Mouse (Mus musculus) ES-Bruce4 (cell line): ENCODE measurements at regions not wholly inside any gene's neighbourhood (a gene's known extent, or its start where the extent isn't known, plus 50 kb on each side); places are given as distances from the start of the nearest gene placed in this dataset.

ENCODE experiments used
- H3K27ac ChIP-seq: 2 replicates; pipeline ENCODE4 v1.5.1; 2012; ENCODE audit warnings: low read length, inconsistent platforms; ENCODE audit not compliant: insufficient read depth
- H3K27me3 ChIP-seq: 2 replicates; pipeline ENCODE4 v1.6.1; 2012; ENCODE audit warnings: mild to moderate bottlenecking, low read length, inconsistent platforms; ENCODE audit not compliant: control insufficient read depth, poor library complexity, insufficient read depth, severe bottlenecking
- H3K36me3 ChIP-seq: 2 replicates; pipeline ENCODE4 v1.6.1; 2012; ENCODE audit warnings: inconsistent platforms, mild to moderate bottlenecking, low read length, moderate library complexity; ENCODE audit not compliant: control insufficient read depth, poor library complexity, insufficient read depth, severe bottlenecking
- H3K4me1 ChIP-seq: one replicate; pipeline ENCODE4 v1.8.1; 2011; ENCODE audit warnings: low read length; ENCODE audit not compliant: control insufficient read depth, insufficient read depth
- H3K4me3 ChIP-seq: 2 replicates; pipeline ENCODE4 v1.5.1; 2011; ENCODE audit warnings: low read depth, mild to moderate bottlenecking, low read length
- H3K9ac ChIP-seq: 2 replicates; pipeline ENCODE4 v1.6.1; 2012; ENCODE audit warnings: low read depth, mild to moderate bottlenecking, inconsistent platforms; ENCODE audit not compliant: poor library complexity, severe bottlenecking
- H3K9me3 ChIP-seq: replicated peaks from 2 replicates; pipeline ENCODE4 v1.6.1; 2012; ENCODE audit warnings: mild to moderate bottlenecking, low read length, inconsistent platforms; ENCODE audit not compliant: control insufficient read depth, poor library complexity, insufficient read depth, severe bottlenecking
- CTCF ChIP-seq: IDR thresholded peaks from one replicate; pipeline ENCODE4 v1.8.1; 2011; ENCODE audit warnings: low read depth, low read length
- EP300 ChIP-seq: IDR thresholded peaks from 2 replicates; pipeline ENCODE4 v1.6.1; 2011; ENCODE audit warnings: low read depth, low read length; ENCODE audit not compliant: insufficient read depth
- POLR2A ChIP-seq: IDR thresholded peaks from one replicate; pipeline ENCODE4 v1.8.1; 2011; ENCODE audit warnings: low read length; ENCODE audit not compliant: insufficient read depth

GRCm38 (mm10) chr4:8949537-8949936 is 710.7 kb upstream of the Car8 start:
- no peak overlapping the region for H3K27ac ChIP-seq
- no peaks in the 10 kb centered on the region for H3K9me3 ChIP-seq
- no peaks in the 10 kb centered on the region for H3K27me3 ChIP-seq
- H3K4me1 ChIP-seq: peaks cover 5% of the 10 kb centered on the region
- H3K36me3 ChIP-seq: no peaks in the 10 kb centered on the region
- TF ChIP-seq CTCF: no peak
- TF ChIP-seq POLR2A: no peak
- TF ChIP-seq EP300: no peak
- no peak overlapping the region for H3K9ac ChIP-seq
- H3K4me3 ChIP-seq: no peak overlapping the region

GRCm38 (mm10) chr4:8945116-8945515 is 706.3 kb upstream of the Car8 start:
- H3K36me3 ChIP-seq: no peaks in the 10 kb centered on the region
- TF ChIP-seq EP300 (no peak), CTCF (no peak), POLR2A (no peak)
- H3K27me3 ChIP-seq: no peaks in the 10 kb centered on the region
- peaks cover 2% of the 10 kb centered on the region for H3K4me1 ChIP-seq
- no peak overlapping the region for H3K4me3 ChIP-seq
- H3K27ac ChIP-seq: no peak overlapping the region
- H3K9ac ChIP-seq: no peak overlapping the region
- no peaks in the 10 kb centered on the region for H3K9me3 ChIP-seq

- Histone ChIP-seq H3K4me1 (no peaks in the 10 kb centered on the region), H3K27me3 (0 out of 2 replicates have a peak, but pooled peaks cover 2% of the 10 kb centered on the region)
- TF ChIP-seq EP300: 0 out of 2 replicates have a peak, but pooled peaks have one; percentile 37
- no peak for TF ChIP-seq CTCF
These were observed 704.2 kb upstream of the Car8 start for GRCm38 (mm10) chr4:8943080-8943479.

GRCm38 (mm10) chr4:8938948-8939411 is 700.1 kb upstream of the Car8 start:
- Histone ChIP-seq H3K27ac (no peak overlapping the region), H3K4me3 (no peak overlapping the region), H3K9ac (no peak overlapping the region), H3K4me1 (no peaks in the 10 kb centered on the region), H3K36me3 (no peaks in the 10 kb centered on the region), H3K27me3 (0 out of 2 replicates have a peak, but pooled peaks cover 2% of the 10 kb centered on the region), H3K9me3 (no peaks in the 10 kb centered on the region)
- TF ChIP-seq EP300: no peak

More at GRCm38 (mm10) chr4:8943080-8943479, 704.2 kb upstream of the Car8 start:
- Histone ChIP-seq H3K4me3 (no peak overlapping the region), H3K9ac (no peak overlapping the region), H3K36me3 (no peaks in the 10 kb centered on the region), H3K9me3 (no peaks in the 10 kb centered on the region), H3K27ac (no peak overlapping the region)

- no peak overlapping the region for H3K4me3 ChIP-seq
- no peak overlapping the region for H3K9ac ChIP-seq
- no peak for TF ChIP-seq CTCF
- no peaks in the 10 kb centered on the region for H3K4me1 ChIP-seq
- no peaks in the 10 kb centered on the region; the same call in 1 of the 2 replicates for H3K9me3 ChIP-seq
- no peaks in the 10 kb centered on the region for H3K36me3 ChIP-seq
- H3K27ac ChIP-seq: no peak overlapping the region
- 0 out of 2 replicates have a peak, but pooled peaks cover 2% of the 10 kb centered on the region for H3K27me3 ChIP-seq
These were observed 697.1 kb upstream of the Car8 start for GRCm38 (mm10) chr4:8935899-8936298.

GRCm38 (mm10) chr4:8934541-8934940 is 695.7 kb upstream of the Car8 start:
- Histone ChIP-seq H3K9ac (no peak overlapping the region), H3K9me3 (no peaks in the 10 kb centered on the region; the same call in 1 of the 2 replicates), H3K27me3 (0 out of 2 replicates have a peak, but pooled peaks cover under 1% of the 10 kb centered on the region), H3K4me1 (no peaks in the 10 kb centered on the region), H3K4me3 (no peak overlapping the region), H3K36me3 (no peaks in the 10 kb centered on the region), H3K27ac (no peak overlapping the region; the same call in 1 of the 2 replicates)
- TF ChIP-seq EP300 (no peak), CTCF (no peak), POLR2A (no peak)
